Mouse (Mus musculus): ENCODE measurements at regions not wholly inside any gene's neighbourhood (a gene's known extent, or its start where the extent isn't known, plus 50 kb on each side); places are given as distances from the start of the nearest gene placed in this dataset.

DNA sequence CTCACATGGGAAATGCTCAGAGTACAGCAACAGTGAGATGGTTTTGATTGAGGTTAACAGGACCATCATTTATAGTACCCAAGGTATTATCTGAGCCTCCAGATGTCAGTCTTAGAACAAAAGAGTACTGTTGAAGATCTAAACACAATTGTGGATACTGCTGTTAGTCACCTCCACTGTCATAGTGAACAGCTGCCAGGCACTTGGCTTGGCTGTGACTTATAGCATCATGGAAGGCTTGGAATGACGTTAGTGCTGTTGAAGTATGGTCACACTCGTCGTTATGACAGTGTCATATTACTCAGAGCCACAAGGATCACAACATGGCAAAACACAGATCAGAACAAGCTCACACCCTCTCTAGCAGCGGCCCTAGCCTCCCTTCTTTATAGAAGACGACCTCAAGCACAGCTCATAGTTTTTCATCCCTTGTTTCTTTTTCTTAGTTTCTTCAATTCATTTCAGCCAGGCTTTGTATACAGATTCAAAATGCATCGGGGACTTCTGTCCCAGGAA, 87.0 kb downstream of the Gm5447 start:
- TF ChIP-seq CTCF (IDR thresholded peaks at IDR 0.05; ENCODE audit: borderline replicate concordance, extremely low read depth, insufficient read depth, insufficient read length) (no peak), POLR2A (IDR thresholded peaks at IDR 0.05; ENCODE audit: borderline replicate concordance, extremely low read depth, insufficient read depth, insufficient read length, poor library complexity, severe bottlenecking) (no peak)

Data from brain, embryonic 14.5 days (tissue).